Mouse (Mus musculus): ENCODE results near the gene Klra7. TPM values are rescaled to one million over a fixed set of nuclear protein-coding genes. Genes with fewer than 3 reads are reported as not detected.
"Not testable (repeated sequence)": the region's sequence is repeated elsewhere in the genome, so short reads cannot be mapped to it uniquely, and the experiment has no call there.

Gene Klra7
- total RNA-seq (2014; rRNA removed) (not detected in 2 replicates), polyA plus RNA-seq (2015; fragmentation: Nextera tagmentation; extraction: Ambion mirVana) (not detected in 2 replicates)

GRCm38 (mm10) chr6:130233222-130233621 lies at the start of gene Klra7:
Klra7 (minus strand) TSS chr6:130233322.
- Histone ChIP-seq H3K27ac (no peak within 1 kb of the TSS), H3K4me2 (ENCODE audit: low read depth, low read length) (no peak within 1 kb of the TSS), H3K36me3 (ENCODE audit: insufficient read depth, low read length) (no peaks in the 10 kb centered on the region), H3K27me3 (ENCODE audit: insufficient read depth, low read length) (no peaks in the 10 kb centered on the region), H3K9me3 (ENCODE audit: low read length) (no peaks in the 10 kb centered on the region; the same call in 1 of the 2 replicates), H3K4me1 (ENCODE audit: insufficient read depth, low read length) (no peaks in the 10 kb centered on the region), H3K9ac (replicated peaks; ENCODE audit: low read length) (no peak within 1 kb of the TSS), H3K4me3 (ENCODE audit: low read length) (no peak within 1 kb of the TSS)
- DNase-seq (ENCODE audit: low spot score) (no peak), ATAC-seq (no peak)
- no peak for TF ChIP-seq CTCF (IDR thresholded peaks at IDR 0.05; ENCODE audit: low read depth)

DNA sequence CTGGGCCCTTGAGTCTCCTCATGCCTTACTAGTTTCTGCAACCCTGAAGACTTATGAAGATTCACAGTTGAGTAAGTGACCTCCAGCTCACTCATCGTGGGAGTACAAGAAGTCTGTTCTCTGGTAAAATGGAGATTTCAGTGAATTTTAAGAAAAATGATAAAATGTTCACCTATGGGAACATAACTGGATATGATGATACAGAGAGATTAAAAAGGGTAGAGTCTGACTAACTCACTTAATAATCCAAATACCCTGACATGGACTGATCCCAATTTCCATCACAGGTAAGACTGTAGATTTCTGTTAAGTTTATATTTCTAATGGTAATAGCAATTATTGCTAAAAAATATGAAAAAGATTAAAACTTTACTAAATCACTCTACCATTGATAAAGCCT lies 48.7 kb upstream of the Klra7 start, which contains the start of gene Klra10:
Klra10 (minus strand) TSS at position 101 of the 400 bp plus-strand sequence.
- not testable (repeated sequence) for ATAC-seq; H3K9ac ChIP-seq (replicated peaks; ENCODE audit: low read length); H3K27ac ChIP-seq; H3K36me3 ChIP-seq (ENCODE audit: insufficient read depth, low read length); H3K9me3 ChIP-seq (ENCODE audit: low read length); DNase-seq (ENCODE audit: low spot score); H3K4me1 ChIP-seq (ENCODE audit: insufficient read depth, low read length); H3K4me2 ChIP-seq (ENCODE audit: low read depth, low read length); H3K27me3 ChIP-seq (ENCODE audit: insufficient read depth, low read length); H3K4me3 ChIP-seq (ENCODE audit: low read length)
- WGBS: 77% methylated on average over 1 of the region's 1 CpGs

DNA sequence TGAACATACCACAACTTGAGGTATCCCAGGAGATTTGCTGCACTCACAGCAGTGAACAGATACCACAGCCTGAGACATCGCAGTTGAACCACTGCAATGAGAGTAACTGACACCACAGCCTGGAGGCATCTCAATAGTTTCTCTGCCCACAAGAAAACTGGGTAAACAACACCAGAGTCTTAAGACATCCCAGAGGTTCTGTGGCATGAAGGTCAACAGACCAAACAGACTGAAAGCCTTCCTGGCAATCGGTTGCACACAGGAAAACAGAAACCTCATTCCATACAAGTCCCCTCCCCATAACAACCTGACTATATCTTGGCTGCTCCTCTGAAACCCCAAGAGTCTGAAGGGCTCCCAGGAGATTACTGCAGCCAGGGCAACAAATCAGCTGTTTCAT lies 22.2 kb upstream of the Klra7 start:
- no peak for TF ChIP-seq CTCF (IDR thresholded peaks at IDR 0.05; ENCODE audit: low read depth)
- H3K4me3 ChIP-seq (ENCODE audit: low read length): no peak overlapping the region
- no peaks in the 10 kb centered on the region for H3K27me3 ChIP-seq (ENCODE audit: insufficient read depth, low read length)
- ATAC-seq (no peak), DNase-seq (ENCODE audit: low spot score) (no peak)
- peaks cover 12% of the 10 kb centered on the region for H3K9me3 ChIP-seq (ENCODE audit: low read length)
- no peak overlapping the region for H3K27ac ChIP-seq
- no peak overlapping the region for H3K9ac ChIP-seq (replicated peaks; ENCODE audit: low read length)
- H3K4me2 ChIP-seq (ENCODE audit: low read depth, low read length): no peak overlapping the region
- H3K36me3 ChIP-seq (ENCODE audit: insufficient read depth, low read length): no peaks in the 10 kb centered on the region
- WGBS: 88% methylated on average over 2 of the region's 2 CpGs
- no peaks in the 10 kb centered on the region for H3K4me1 ChIP-seq (ENCODE audit: insufficient read depth, low read length)

DNA sequence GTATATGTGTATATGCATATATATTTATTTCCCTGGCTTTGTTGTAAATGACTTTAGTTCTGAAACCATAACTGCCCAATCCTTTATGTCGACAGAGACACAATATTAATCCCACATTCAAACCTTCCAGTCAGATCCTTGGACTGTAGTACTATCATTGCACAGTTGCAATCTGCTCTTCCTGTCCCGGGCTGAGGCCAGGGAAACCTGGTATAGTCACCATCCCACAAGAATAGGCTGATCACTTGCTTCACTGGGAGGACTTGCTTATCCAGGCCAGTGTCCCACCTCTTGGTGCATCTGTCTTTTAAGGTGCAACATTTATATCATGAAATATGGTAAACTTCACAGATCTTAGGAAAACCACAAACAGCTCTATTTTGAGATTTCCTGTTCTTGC lies 4.4 kb upstream of the Klra7 start:
- no peak for ATAC-seq
- Histone ChIP-seq H3K27ac (no peak overlapping the region), H3K4me1 (ENCODE audit: insufficient read depth, low read length) (no peaks in the 10 kb centered on the region), H3K9ac (replicated peaks; ENCODE audit: low read length) (no peak overlapping the region), H3K4me2 (ENCODE audit: low read depth, low read length) (no peak overlapping the region), H3K9me3 (ENCODE audit: low read length) (no peaks in the 10 kb centered on the region), H3K36me3 (ENCODE audit: insufficient read depth, low read length) (no peaks in the 10 kb centered on the region), H3K27me3 (ENCODE audit: insufficient read depth, low read length) (no peaks in the 10 kb centered on the region), H3K4me3 (ENCODE audit: low read length) (no peak overlapping the region)
- 69% methylated on average over 2 of the region's 2 CpGs for WGBS
- no peak for TF ChIP-seq CTCF (IDR thresholded peaks at IDR 0.05; ENCODE audit: low read depth)
- DNase-seq (ENCODE audit: low spot score): no peak

- Histone ChIP-seq H3K9ac (replicated peaks; ENCODE audit: low read length) (no peak overlapping the region), H3K4me1 (ENCODE audit: insufficient read depth, low read length) (no peaks in the 10 kb centered on the region), H3K4me3 (ENCODE audit: low read length) (no peak overlapping the region), H3K36me3 (ENCODE audit: insufficient read depth, low read length) (no peaks in the 10 kb centered on the region), H3K27ac (no peak overlapping the region), H3K4me2 (ENCODE audit: low read depth, low read length) (no peak overlapping the region), H3K9me3 (ENCODE audit: low read length) (no peaks in the 10 kb centered on the region), H3K27me3 (ENCODE audit: insufficient read depth, low read length) (no peaks in the 10 kb centered on the region)
- no peak for TF ChIP-seq CTCF (IDR thresholded peaks at IDR 0.05; ENCODE audit: low read depth)
- ATAC-seq (no peak), DNase-seq (ENCODE audit: low spot score) (no peak)
- 33% methylated on average over 1 of the region's 1 CpGs for WGBS
These were observed 3.5 kb upstream of the Klra7 start for GRCm38 (mm10) chr6:130236635-130237034.

GRCm38 (mm10) chr6:130197453-130197852 lies 35.7 kb downstream of the Klra7 start:
- not testable (repeated sequence) for DNase-seq (ENCODE audit: low spot score)

DNA sequence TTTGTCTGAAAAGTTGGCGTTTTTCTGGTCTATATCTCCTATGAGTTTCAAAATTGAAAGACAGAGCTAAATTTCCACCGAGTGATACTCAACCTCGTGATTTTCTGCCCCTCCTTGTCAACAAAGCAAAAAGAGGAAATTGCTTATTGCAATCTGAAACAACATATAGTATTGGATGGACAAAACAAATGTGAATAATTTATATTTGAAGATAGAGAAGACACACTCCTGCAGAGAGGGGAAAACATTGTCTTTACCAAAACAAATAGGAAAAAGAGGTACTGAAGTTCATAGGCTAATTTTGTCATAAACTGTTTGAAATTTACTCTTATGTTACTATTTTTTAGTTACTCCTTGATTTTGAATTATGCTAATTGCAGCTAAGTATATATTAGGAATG lies 40.1 kb downstream of the Klra7 start, which contains the start of gene Klra9:
Klra9 (minus strand) TSS at position 101 of the 400 bp plus-strand sequence.
- not testable (repeated sequence) for H3K4me1 ChIP-seq (ENCODE audit: insufficient read depth, low read length); ATAC-seq; H3K27ac ChIP-seq; DNase-seq (ENCODE audit: low spot score); H3K4me2 ChIP-seq (ENCODE audit: low read depth, low read length); H3K4me3 ChIP-seq (ENCODE audit: low read length); H3K36me3 ChIP-seq (ENCODE audit: insufficient read depth, low read length); H3K9ac ChIP-seq (replicated peaks; ENCODE audit: low read length); H3K9me3 ChIP-seq (ENCODE audit: low read length); H3K27me3 ChIP-seq (ENCODE audit: insufficient read depth, low read length)
- WGBS: 55% methylated on average over 3 of the region's 3 CpGs

More at GRCm38 (mm10) chr6:130197453-130197852, 35.7 kb downstream of the Klra7 start:
- not testable (repeated sequence) for H3K27me3 ChIP-seq (ENCODE audit: insufficient read depth, low read length); ATAC-seq; H3K9ac ChIP-seq (replicated peaks; ENCODE audit: low read length); H3K27ac ChIP-seq; H3K4me1 ChIP-seq (ENCODE audit: insufficient read depth, low read length); H3K9me3 ChIP-seq (ENCODE audit: low read length); H3K4me2 ChIP-seq (ENCODE audit: low read depth, low read length); H3K36me3 ChIP-seq (ENCODE audit: insufficient read depth, low read length); H3K4me3 ChIP-seq (ENCODE audit: low read length)
- WGBS: 95% methylated on average over 1 of the region's 1 CpGs

Other genes with a start within 250 kb of the Klra7 start
- gene Klra6, start 206.4 kb downstream of the Klra7 start, total RNA-seq (2014; rRNA removed): not detected in 2 replicates
- gene Klra6, start 206.4 kb downstream of the Klra7 start, polyA plus RNA-seq (2015; fragmentation: Nextera tagmentation; extraction: Ambion mirVana): not detected in 2 replicates
- gene Klra4, start 166.1 kb downstream of the Klra7 start, total RNA-seq (2014; rRNA removed): not detected in 2 replicates
- not detected in 2 replicates for gene Klra4, start 166.1 kb downstream of the Klra7 start, polyA plus RNA-seq (2015; fragmentation: Nextera tagmentation; extraction: Ambion mirVana)
- gene Klra8, start 103.4 kb downstream of the Klra7 start, total RNA-seq (2014; rRNA removed): not detected in 2 replicates
- not detected in 2 replicates for gene Klra8, start 103.4 kb downstream of the Klra7 start, polyA plus RNA-seq (2015; fragmentation: Nextera tagmentation; extraction: Ambion mirVana)
- gene Klra9, start 40.2 kb downstream of the Klra7 start, total RNA-seq (2014; rRNA removed): not detected in 2 replicates
- gene Klra9, start 40.2 kb downstream of the Klra7 start, polyA plus RNA-seq (2015; fragmentation: Nextera tagmentation; extraction: Ambion mirVana): not detected in 2 replicates
- gene Klra10, start 48.6 kb upstream of the Klra7 start, total RNA-seq (2014; rRNA removed): not detected in 2 replicates
- not detected in 2 replicates for gene Klra10, start 48.6 kb upstream of the Klra7 start, polyA plus RNA-seq (2015; fragmentation: Nextera tagmentation; extraction: Ambion mirVana)
- gene Klra3, start 104.3 kb upstream of the Klra7 start, total RNA-seq (2014; rRNA removed): not detected in 2 replicates
- gene Klra3, start 104.3 kb upstream of the Klra7 start, polyA plus RNA-seq (2015; fragmentation: Nextera tagmentation; extraction: Ambion mirVana): not detected in 2 replicates
- not detected in 2 replicates for gene Klra1, start 153.6 kb upstream of the Klra7 start, total RNA-seq (2014; rRNA removed)
- gene Klra1, start 153.6 kb upstream of the Klra7 start, polyA plus RNA-seq (2015; fragmentation: Nextera tagmentation; extraction: Ambion mirVana): not detected in 2 replicates

All from hindbrain, postnatal 0 days (tissue).